Mouse (Mus musculus) embryonic facial prominence, embryonic 15.5 days (tissue): ENCODE data around the gene Trim44. TPM values are rescaled to one million over a fixed set of nuclear protein-coding genes. Genes with fewer than 3 reads are reported as not detected.

Experiments used
- ATAC-seq: fragments of 200-750 bp; cut with Nextera tagmentation; 2 replicates; pipeline ENCODE4 v1.8.0; 2017; ENCODE audit warnings: low read depth, moderate TSS enrichment; ENCODE audit not compliant: insufficient number of reproducible peaks, low FRiP score, low TSS enrichment
- H3K27ac ChIP-seq: fragments of 300-500 bp; sonication (generic); replicated peaks from 2 replicates; pipeline ENCODE4 v1.5.1; 2015; ENCODE audit warnings: mild to moderate bottlenecking, inconsistent platforms
- H3K27me3 ChIP-seq: fragments of 300-500 bp; sonication (generic); 2 replicates; pipeline ENCODE4 v1.6.1; 2015; ENCODE audit warnings: inconsistent platforms
- H3K36me3 ChIP-seq: fragments of 300-500 bp; sonication (generic); 2 replicates; pipeline ENCODE4 v1.6.1; 2015; ENCODE audit warnings: mild to moderate bottlenecking, inconsistent platforms
- H3K4me1 ChIP-seq: fragments of 300-500 bp; sonication (generic); 2 replicates; pipeline ENCODE4 v1.6.1; 2015; ENCODE audit warnings: inconsistent platforms
- H3K4me2 ChIP-seq: fragments of 300-500 bp; sonication (generic); replicated peaks from 2 replicates; pipeline ENCODE4 v1.6.1; 2015; ENCODE audit warnings: mild to moderate bottlenecking, inconsistent platforms
- H3K4me3 ChIP-seq: fragments of 300-500 bp; sonication (generic); replicated peaks from 2 replicates; pipeline ENCODE4 v1.5.1; 2015; ENCODE audit warnings: mild to moderate bottlenecking, inconsistent platforms
- H3K9ac ChIP-seq: fragments of 300-500 bp; sonication (generic); 2 replicates; pipeline ENCODE4 v1.6.1; 2015; ENCODE audit warnings: inconsistent platforms
- H3K9me3 ChIP-seq: fragments of 300-500 bp; sonication (generic); replicated peaks from 2 replicates; pipeline ENCODE4 v1.6.1; 2016; ENCODE audit warnings: inconsistent platforms
- WGBS: fragments of 180-500 bp; shearing (Covaris S2); methylation state at CpG from one replicate; pipeline ENCODE4 v1.1.7; 2015; 5-methylcytosine and 5-hydroxymethylcytosine counted together
- polyA plus RNA-seq: library from polyadenylated mRNA; unstranded; fragments of >200 nt; fragmentation: Nextera tagmentation; extraction: Ambion mirVana; gene quantifications from 2 replicates; pipeline ENCODE4 v1.2.1, GENCODE M21; 2015

The Trim44 gene
- polyA plus RNA-seq, 1 experiment from 2014 or later, result 31.6 TPM

DNA sequence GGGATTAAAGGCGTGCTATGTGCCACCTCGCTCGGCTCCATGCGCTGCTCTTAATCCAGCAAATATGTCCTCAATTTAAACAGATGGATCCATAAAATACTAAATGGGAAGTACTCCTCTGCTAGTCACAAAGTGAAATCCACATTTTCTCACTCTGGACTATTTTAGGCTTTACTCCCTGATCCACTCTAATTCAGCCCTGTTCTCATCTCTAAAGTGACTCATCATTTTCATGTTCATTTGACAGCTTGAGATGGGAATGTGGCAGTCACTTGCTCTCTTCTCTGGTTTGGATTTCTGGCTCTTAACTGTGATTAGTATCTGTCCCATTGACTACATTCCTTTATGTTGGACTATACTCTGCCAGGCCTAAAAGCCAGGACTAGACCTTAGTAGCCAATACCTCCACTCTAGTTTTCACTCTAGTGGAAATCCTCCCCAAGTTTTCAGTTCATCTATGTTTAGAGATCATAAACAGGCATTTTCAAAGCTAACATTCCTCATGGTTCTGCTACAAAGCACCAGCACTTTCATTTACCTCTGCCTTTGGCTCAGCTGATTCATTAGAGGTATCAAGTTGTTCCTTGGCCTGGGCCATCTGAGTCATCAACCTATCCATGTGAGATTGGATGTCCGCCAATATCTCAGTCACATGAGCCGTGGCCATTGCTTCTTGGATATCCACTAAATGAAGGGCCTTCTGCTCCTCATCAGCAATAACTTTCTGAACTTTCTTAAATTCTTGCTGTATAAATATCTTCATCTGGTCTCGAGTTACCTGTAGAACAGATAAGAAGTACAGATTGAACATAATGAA is 50.5 kb downstream of the Trim44 start:
- Histone ChIP-seq H3K4me2 (no peak overlapping the region), H3K27ac (no peak overlapping the region), H3K9ac (no peak overlapping the region), H3K9me3 (no peaks in the 10 kb centered on the region), H3K27me3 (no peaks in the 10 kb centered on the region), H3K36me3 (peaks cover 19% of the 10 kb centered on the region), H3K4me1 (no peaks in the 10 kb centered on the region), H3K4me3 (no peak overlapping the region)
- ATAC-seq, result no peak
- 93% methylated on average over 7 of the region's 7 CpGs for WGBS

DNA sequence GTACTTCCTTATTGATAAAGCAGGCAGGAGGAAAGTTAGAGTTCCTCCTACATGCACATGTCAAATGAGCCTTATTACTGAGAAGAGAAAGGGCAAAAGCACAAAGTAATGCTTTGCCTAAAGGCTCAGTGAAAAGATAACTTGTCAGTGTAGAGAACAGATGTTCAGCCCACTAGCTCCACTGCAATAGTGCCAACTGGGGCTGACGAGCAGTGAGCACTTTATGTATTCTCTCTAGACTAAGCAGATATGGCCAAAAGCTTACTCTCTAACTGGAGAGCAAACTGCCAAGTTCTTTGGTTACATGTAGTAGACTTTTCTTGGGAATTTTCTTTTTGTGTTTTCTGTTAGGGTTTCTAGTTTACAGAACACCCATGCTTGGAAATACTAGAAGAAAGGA is 53.6 kb downstream of the Trim44 start:
- Histone ChIP-seq H3K9me3 (no peaks in the 10 kb centered on the region), H3K36me3 (peaks cover 19% of the 10 kb centered on the region), H3K4me1 (no peaks in the 10 kb centered on the region), H3K4me2 (no peak overlapping the region), H3K9ac (no peak overlapping the region), H3K4me3 (no peak overlapping the region), H3K27ac (no peak overlapping the region), H3K27me3 (no peaks in the 10 kb centered on the region)
- 66% methylated on average over 1 of the region's 1 CpGs for WGBS
- no peak for ATAC-seq

- Histone ChIP-seq H3K9ac (no peak overlapping the region), H3K4me3 (no peak overlapping the region), H3K27me3 (no peaks in the 10 kb centered on the region), H3K36me3 (0 out of 2 replicates have a peak, but pooled peaks cover 6% of the 10 kb centered on the region), H3K9me3 (no peaks in the 10 kb centered on the region), H3K4me1 (no peaks in the 10 kb centered on the region), H3K4me2 (no peak overlapping the region), H3K27ac (no peak overlapping the region)
- no peak for ATAC-seq
- WGBS, result 71% methylated on average over 2 of the region's 2 CpGs
Measured at GRCm38 (mm10) chr2:102341429-102341828, 66.2 kb downstream of the Trim44 start.

DNA sequence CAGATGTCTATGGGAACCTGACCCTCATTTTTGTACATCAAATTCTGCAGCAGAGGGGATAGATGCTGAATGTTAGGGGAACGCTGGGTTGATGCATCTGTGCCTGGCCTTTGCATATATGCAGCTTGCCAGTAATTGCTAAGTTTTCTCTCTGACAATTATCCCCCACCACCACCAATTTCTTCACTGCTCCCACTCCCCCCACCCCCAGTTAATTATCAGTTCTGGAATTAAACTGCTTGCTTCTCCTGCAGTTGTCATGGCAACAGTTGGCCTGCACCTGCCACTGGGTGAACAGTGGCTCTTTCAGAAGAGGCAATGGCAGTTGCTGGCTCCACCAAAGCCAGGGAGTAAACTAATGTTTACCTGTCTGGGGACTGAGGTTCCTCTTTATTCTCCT is 70.8 kb downstream of the Trim44 start:
- 100% methylated on average over 1 of the region's 1 CpGs for WGBS
- Histone ChIP-seq H3K4me2 (no peak overlapping the region), H3K4me3 (no peak overlapping the region), H3K4me1 (no peaks in the 10 kb centered on the region), H3K9ac (no peak overlapping the region), H3K27me3 (no peaks in the 10 kb centered on the region), H3K27ac (no peak overlapping the region), H3K9me3 (no peaks in the 10 kb centered on the region), H3K36me3 (no peaks in the 10 kb centered on the region)
- no peak for ATAC-seq

GRCm38 (mm10) chr2:102331932-102332331 is 75.7 kb downstream of the Trim44 start:
- H3K4me2 ChIP-seq, result no peak overlapping the region
- ATAC-seq, result no peak
- H3K4me3 ChIP-seq, result no peak overlapping the region
- H3K27ac ChIP-seq, result no peak overlapping the region
- no peaks in the 10 kb centered on the region for H3K9me3 ChIP-seq
- no peaks in the 10 kb centered on the region for H3K4me1 ChIP-seq
- no peaks in the 10 kb centered on the region for H3K27me3 ChIP-seq
- H3K36me3 ChIP-seq, result no peaks in the 10 kb centered on the region
- no peak overlapping the region for H3K9ac ChIP-seq
- 52% methylated on average over 2 of the region's 2 CpGs for WGBS

DNA sequence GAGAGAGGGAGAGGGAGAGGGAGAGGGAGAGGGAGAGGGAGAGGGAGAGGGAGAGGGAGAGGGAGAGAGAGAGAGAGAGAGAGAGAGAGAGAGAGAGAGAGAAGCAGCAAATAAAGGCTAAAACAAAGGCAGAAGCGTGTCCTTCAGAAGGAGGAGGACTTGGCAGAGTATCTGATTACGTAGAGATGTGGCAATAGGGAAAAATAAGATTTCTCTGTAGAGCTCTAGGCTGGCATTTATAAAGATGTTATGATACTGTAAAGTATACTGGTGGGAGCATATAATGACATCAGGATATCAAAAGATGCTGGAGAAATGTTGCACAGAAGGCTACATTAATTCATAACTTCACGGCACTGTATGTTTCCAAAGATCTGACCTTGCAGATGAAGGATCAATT is 76.5 kb downstream of the Trim44 start:
- Histone ChIP-seq H3K27me3 (no peaks in the 10 kb centered on the region), H3K9ac (no peak overlapping the region), H3K27ac (no peak overlapping the region), H3K4me1 (no peaks in the 10 kb centered on the region), H3K4me3 (no peak overlapping the region), H3K9me3 (no peaks in the 10 kb centered on the region), H3K4me2 (no peak overlapping the region), H3K36me3 (no peaks in the 10 kb centered on the region)
- no peak for ATAC-seq
- 72% methylated on average over 3 of the region's 3 CpGs for WGBS

DNA sequence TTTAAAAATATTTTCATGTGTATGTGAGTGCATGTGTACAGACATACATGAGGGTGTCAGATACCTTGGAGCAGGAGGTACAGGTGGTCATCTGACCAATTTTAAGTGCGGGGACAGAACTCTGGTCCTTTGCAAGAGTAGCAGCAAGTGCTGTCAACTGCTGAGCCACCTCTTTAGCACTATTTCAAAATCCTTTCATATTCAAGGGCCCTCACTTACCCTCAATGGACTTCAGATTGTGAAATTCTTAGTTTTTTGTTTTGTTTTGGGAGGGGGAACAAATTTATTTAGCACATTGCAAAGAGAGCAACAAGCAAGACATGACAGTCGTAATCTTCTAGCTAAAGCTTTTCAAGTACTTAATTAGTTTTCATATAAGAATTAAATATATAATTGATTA is 81.7 kb downstream of the Trim44 start:
- no peaks in the 10 kb centered on the region for H3K9me3 ChIP-seq
- WGBS, result 83% methylated on average over 2 of the region's 2 CpGs
- no peaks in the 10 kb centered on the region for H3K36me3 ChIP-seq
- no peak overlapping the region for H3K9ac ChIP-seq
- no peak overlapping the region for H3K4me2 ChIP-seq
- no peaks in the 10 kb centered on the region for H3K4me1 ChIP-seq
- no peak overlapping the region for H3K27ac ChIP-seq
- no peak overlapping the region for H3K4me3 ChIP-seq
- H3K27me3 ChIP-seq, result no peaks in the 10 kb centered on the region
- ATAC-seq, result no peak

DNA sequence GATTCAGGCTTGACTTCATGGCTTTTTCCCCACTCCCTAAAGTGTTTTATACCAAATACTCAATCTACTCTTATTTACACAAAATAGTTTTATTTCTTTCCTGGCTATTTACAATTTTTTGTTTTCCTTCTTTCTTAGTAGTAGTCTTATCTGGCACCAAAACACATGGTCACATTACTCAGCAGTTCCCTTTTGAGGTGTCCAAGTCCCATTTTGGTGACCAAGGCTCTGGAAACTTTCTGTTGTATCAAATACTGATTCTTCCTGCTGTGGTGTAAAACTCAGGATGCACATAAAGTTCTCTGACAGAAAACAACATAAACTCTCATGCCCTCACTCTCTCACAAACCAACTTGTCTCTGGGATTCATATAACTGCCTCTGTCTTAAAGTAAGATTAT is 83.3 kb downstream of the Trim44 start:
- H3K4me2 ChIP-seq, result no peak overlapping the region
- no peak overlapping the region for H3K4me3 ChIP-seq
- H3K4me1 ChIP-seq, result no peaks in the 10 kb centered on the region
- no peak for ATAC-seq
- no peak overlapping the region for H3K9ac ChIP-seq
- H3K36me3 ChIP-seq, result no peaks in the 10 kb centered on the region
- no peak overlapping the region for H3K27ac ChIP-seq
- no peaks in the 10 kb centered on the region for H3K27me3 ChIP-seq
- H3K9me3 ChIP-seq, result no peaks in the 10 kb centered on the region

- H3K27ac ChIP-seq, result no peak overlapping the region
- H3K4me2 ChIP-seq, result no peak overlapping the region
- peaks cover 15% of the 10 kb centered on the region; the same call in 1 of the 2 replicates for H3K4me1 ChIP-seq
- H3K36me3 ChIP-seq, result no peaks in the 10 kb centered on the region
- H3K27me3 ChIP-seq, result no peaks in the 10 kb centered on the region
- H3K9me3 ChIP-seq, result no peaks in the 10 kb centered on the region
- no peak overlapping the region for H3K9ac ChIP-seq
- no peak overlapping the region for H3K4me3 ChIP-seq
- no peak for ATAC-seq
- 53% methylated on average over 3 of the region's 3 CpGs for WGBS
Measured at GRCm38 (mm10) chr2:102316540-102316939, 91.1 kb downstream of the Trim44 start.

DNA sequence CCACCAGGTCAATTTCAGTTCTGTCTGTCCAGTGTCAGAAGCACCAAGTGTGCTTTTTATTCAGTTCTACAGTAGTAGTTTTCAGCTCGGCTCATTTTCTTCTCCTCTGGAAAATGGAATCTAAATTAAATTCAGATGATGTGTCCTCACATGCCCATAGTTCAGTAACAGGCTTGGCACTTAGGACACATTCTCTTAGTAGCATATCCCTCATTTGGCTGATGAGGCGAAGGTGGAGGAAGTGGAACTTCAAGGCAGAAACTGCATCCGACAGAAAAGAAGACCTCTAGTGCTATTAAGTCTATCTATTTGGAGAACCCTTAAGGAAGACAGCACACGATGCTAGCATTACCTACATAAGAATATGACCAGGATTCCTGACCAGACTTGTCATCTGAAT is 92.5 kb downstream of the Trim44 start:
- no peaks in the 10 kb centered on the region for H3K9me3 ChIP-seq
- peaks cover 15% of the 10 kb centered on the region; the same call in 1 of the 2 replicates for H3K4me1 ChIP-seq
- H3K4me2 ChIP-seq, result no peak overlapping the region
- WGBS, result 46% methylated on average over 4 of the region's 4 CpGs
- H3K27me3 ChIP-seq, result no peaks in the 10 kb centered on the region
- no peak overlapping the region for H3K27ac ChIP-seq
- H3K4me3 ChIP-seq, result no peak overlapping the region
- ATAC-seq, result no peak
- no peak overlapping the region for H3K9ac ChIP-seq
- H3K36me3 ChIP-seq, result no peaks in the 10 kb centered on the region

GRCm38 (mm10) chr2:102314610-102315009 is 93.0 kb downstream of the Trim44 start:
- Histone ChIP-seq H3K9me3 (no peaks in the 10 kb centered on the region), H3K4me3 (no peak overlapping the region), H3K9ac (no peak overlapping the region), H3K27ac (no peak overlapping the region), H3K27me3 (no peaks in the 10 kb centered on the region), H3K4me1 (peaks cover 15% of the 10 kb centered on the region; the same call in 1 of the 2 replicates), H3K36me3 (no peaks in the 10 kb centered on the region), H3K4me2 (no peak overlapping the region)
- ATAC-seq, result no peak
- 20% methylated on average over 1 of the region's 1 CpGs for WGBS

DNA sequence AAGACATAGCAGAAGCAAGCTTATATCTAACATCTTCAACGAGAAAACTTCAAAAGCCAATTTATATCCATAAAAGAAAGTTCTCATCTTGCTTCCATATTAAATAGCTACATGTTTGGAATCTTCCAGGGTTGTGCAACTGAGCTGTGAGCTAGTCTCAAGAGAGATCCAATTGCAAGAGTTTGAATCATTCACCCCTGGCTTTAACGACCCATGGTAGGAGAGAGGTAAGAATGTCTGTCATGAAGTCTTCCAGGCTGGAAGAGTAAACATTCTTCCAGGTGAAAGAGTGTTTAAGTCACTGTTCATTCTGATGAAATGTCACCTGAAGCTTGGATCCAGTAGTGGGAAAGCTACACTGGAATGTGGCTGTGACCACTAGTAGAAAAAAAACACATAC is 93.6 kb downstream of the Trim44 start:
- Histone ChIP-seq H3K4me2 (no peak overlapping the region), H3K4me1 (peaks cover 15% of the 10 kb centered on the region; the same call in 1 of the 2 replicates), H3K27ac (no peak overlapping the region), H3K27me3 (no peaks in the 10 kb centered on the region), H3K36me3 (no peaks in the 10 kb centered on the region), H3K9me3 (no peaks in the 10 kb centered on the region), H3K9ac (no peak overlapping the region), H3K4me3 (no peak overlapping the region)
- no peak for ATAC-seq
- WGBS, result 69% methylated on average over 2 of the region's 2 CpGs
